Mouse (Mus musculus): ENCODE results near the gene Eif2d. TPM values are rescaled to one million over a fixed set of nuclear protein-coding genes. Genes with fewer than 3 reads are reported as not detected.

The Eif2d gene
- polyA plus RNA-seq, 1 experiment from 2014 or later, result 58.0 TPM

Other genes starting within 250 kb of the Eif2d start
- not detected in 2 replicates for gene Il20, start 241.7 kb upstream of the Eif2d start, polyA plus RNA-seq (2015; fragmentation: Nextera tagmentation; extraction: Ambion mirVana)
- 0.20 TPM in 1 of 2 replicates, not detected in the other for gene Il19, start 213.1 kb upstream of the Eif2d start, polyA plus RNA-seq (2015; fragmentation: Nextera tagmentation; extraction: Ambion mirVana)
- gene Il10, start 133.3 kb upstream of the Eif2d start, polyA plus RNA-seq (2015; fragmentation: Nextera tagmentation; extraction: Ambion mirVana), result not detected in 2 replicates
- 13.1 and 23.5 TPM in 2 replicates for gene Mapkapk2, start 55.4 kb upstream of the Eif2d start, polyA plus RNA-seq (2015; fragmentation: Nextera tagmentation; extraction: Ambion mirVana)
- gene Dyrk3, start 14.8 kb upstream of the Eif2d start, polyA plus RNA-seq (2015; fragmentation: Nextera tagmentation; extraction: Ambion mirVana), result 2.3 and 2.4 TPM in 2 replicates
- gene Rassf5, start 92.1 kb downstream of the Eif2d start, polyA plus RNA-seq (2015; fragmentation: Nextera tagmentation; extraction: Ambion mirVana), result 3.5 and 4.1 TPM in 2 replicates
- 13.0 and 13.8 TPM in 2 replicates for gene Ikbke, start 126.4 kb downstream of the Eif2d start, polyA plus RNA-seq (2015; fragmentation: Nextera tagmentation; extraction: Ambion mirVana)